Mouse (Mus musculus) layer of hippocampus, postnatal 10 days (tissue): ENCODE results near the gene Pld6. TPM values are rescaled to one million over a fixed set of nuclear protein-coding genes. Genes with fewer than 3 reads are reported as not detected.
A peak's percentile ranks its signal among the peaks of the same experiment; 100 is the strongest.

Experiments used
- DNase-seq, 2 experiments: peaks; one replicate each; pipeline ENCODE4 v3.0.0; 2021; ENCODE audit warnings: low spot score in 2 of 2
- long read RNA-seq: library from polyadenylated mRNA; stranded (forward); transcript quantifications from one replicate; pipeline ENCODE4 v2.0.0, GENCODE M21; 2023
- total RNA-seq, 2 experiments: library from RNA; stranded (reverse); gene quantifications; 2 replicates each; pipeline ENCODE4 v1.2.3; 2021

Gene Pld6
- total RNA-seq = under 1 TPM; 0.66 to 0.96 TPM
- long read RNA-seq = 0 reads

DNA sequence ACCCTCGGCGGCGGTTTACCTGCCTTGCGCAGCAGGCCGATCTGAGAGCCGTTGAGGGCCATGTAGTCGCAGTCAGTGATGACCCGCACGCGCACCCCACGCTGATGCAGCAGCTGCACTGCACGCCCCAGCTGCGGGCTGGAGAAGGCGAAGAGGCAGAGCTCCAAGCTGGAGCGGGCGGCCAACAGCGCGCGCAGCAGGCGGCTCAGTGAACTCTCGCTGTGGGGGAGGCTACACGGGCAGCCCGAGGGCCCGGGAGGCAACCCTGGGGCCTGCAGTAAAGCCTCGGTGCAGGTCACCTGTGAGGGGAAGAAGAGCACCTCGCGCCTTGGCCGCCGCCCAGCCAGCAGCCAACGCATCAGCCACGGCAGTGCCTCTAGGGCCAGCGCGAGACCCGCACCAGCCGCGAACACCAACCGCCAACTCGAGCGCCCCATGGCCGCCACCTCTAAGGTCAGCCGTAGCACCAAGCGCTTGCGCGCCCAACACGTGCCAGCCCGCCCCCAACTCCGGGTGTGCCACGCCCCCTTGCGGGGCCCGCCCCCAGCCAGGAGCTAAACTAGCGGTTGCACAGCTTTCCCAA is at the start of gene Pld6:
Pld6 (minus strand) TSS at position 447 of the 583 bp plus-strand sequence.
- DNase-seq = peak; percentile 33 to 52

DNA sequence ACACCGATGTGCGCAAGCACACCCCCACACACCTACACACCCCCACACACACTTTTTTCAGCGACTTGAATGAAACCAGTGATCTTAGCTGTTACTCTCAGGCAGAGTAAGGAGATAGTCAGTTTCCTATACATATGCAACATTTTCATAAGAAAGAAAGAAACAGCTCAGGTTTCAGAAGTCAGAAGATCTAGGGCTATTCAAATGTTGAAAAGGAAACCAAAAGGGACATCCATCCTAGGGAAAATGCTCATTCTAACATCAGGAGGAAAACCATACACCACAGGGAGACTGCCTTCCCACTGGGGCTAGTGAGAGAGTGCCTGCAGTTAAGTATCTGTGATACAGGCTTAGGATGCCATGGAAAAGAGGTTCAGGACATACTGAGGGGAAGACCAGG is 34.2 kb upstream of the Pld6 start:
- no peak for DNase-seq

DNA sequence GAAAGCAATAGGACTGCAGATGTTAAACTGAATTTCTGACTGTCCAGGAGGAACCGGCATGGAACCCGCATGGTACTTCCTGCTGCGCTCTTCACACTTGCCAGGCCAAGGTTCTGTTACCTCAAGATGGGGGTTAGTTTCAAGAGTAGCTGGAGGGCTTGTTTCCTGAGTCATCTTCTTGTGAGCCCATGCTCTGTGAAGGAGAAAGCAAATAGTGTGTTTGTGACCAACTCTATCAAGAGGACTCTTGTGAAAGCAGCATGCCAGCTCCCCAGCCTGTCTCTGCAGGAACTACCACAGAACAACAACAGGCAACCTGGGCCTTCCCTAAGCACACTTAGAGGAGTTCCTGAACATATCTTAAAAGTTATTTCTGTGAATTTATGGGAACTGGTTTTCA is 30.5 kb upstream of the Pld6 start:
- DNase-seq = no peak

DNA sequence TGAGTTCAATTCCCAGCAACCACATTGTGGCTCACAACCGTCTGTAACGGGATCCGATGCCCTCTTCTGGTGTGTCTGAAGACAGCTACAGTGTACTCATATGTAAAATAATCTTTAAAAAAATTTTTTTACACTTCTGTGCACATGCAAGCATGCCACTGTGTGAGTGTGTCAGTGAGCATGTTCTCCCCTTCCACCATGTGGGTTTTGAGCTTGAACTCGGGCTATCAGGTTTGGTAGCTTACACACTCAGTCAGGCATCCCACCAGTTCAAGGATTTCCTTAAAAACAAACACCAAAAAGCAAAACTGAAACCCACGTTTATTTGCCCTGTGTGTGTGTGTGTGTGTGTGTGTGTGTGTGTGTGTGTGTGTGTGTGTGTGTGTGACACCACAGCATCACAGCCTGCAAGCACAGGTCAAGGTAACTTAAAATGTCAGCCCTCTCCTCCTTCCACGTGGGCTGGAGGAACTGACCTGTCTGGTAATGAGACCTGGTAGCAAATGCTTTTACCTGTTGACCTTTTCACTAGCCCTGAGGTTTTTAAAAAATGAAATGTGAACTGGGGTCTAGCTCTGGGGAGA is 28.1 kb upstream of the Pld6 start:
- no peak for DNase-seq

DNA sequence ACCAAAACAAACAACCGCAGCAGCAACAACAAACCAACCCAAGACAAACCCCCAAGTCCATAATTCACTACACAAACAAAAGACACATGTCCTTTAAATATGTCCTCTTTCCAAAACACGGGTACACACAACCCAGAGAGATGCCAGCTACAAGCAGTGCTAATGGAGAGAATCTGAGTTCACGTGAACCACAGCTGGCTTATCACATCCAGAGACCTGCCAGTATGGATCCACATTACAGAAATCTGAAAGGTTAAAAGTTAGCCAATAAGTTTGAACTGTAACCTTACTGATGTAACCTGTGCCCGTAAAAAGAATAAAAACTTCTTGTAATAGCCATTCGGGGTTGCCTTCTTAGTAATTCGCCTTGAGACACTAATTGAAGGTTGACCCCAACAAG is 27.5 kb upstream of the Pld6 start:
- no peak for DNase-seq

DNA sequence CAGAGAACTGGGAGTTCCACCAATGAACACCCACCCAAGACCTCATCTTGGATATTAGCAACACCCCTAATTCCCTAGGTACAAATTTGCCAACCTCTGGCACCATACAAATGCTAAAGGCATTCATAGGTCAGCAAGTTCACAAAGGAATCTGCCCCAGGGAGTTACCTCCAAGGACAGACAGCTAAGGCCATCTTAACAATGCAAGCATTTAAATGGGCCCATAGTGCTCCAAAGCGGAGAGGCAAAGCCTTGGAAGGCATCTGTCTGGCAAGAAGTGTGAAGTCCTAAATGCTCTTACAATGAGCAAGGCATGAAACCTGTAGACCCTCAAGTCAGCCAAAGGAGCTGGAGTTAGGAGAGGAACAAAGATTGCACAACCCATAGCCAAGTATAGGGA is 26.9 kb upstream of the Pld6 start:
- no peak for DNase-seq

DNA sequence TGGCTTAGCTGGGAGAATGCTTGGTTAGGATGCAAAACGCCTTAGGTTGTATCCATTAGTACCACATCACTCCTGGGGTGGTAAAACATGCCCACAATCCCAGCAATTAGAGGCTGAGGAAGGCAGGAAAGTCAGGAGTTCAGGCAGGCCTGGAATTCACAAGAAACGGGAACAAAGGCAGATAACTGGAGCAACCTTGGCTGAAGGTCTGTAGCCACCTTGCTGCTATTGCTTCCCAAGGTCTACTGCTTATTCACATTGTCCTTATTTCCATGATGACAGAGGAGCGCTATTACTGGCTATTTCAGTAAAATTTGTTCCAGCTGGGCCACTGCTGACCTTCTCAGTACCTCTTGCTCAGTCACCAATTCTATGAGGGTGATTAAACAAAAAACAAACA is 25.8 kb upstream of the Pld6 start:
- DNase-seq = no peak

DNA sequence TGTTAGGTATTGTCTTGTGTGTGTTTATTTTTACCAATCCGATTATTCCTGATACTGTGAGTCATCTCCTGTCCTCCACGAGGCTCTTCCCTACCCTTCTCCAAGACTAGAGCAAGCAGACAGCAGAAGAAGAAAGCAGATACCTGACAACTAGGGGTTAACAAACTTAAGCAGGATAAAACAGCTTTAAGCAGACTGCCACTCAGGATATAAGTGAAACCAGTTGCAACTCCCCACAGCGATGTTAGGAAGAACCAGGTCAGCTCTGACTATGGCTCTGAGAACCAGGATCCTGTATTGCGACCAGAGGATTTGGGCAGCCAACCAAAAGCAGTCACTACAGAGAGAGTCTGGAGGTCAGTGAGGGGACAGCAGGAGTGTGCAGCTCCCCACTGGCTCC is 23.8 kb upstream of the Pld6 start:
- no peak for DNase-seq

DNA sequence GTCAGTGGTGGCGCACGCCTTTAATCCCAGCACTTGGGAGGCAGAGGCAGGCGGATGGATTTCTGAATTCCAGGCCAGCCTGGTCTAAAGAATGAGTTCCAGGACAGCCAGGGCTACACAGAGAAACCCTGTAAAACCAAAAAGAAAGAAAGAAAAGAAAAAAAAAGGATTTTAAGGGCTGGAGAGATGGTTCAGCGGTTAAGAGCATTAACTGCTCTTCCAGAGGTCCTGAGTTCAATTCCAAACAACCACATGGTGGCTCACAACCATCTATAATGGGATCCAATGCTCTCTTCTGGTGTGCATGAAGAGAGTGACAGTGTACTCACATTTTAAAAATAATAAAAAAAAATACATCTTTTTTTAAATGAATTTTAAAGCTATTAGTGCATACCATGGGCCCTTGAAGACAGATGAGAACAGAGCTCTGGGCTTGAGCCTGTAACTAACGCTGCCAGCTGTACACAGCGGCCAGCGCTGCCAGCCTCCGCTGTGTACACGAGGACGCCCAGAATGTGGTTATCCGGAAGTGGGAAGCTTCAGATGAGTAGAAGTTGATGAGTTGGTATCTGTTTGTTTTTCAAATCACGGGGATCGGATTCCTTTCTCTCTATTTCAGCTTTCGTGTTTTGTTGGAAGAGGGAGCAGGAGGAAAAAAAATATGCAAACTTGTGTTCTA is 23.2 kb upstream of the Pld6 start:
- DNase-seq = no peak

DNA sequence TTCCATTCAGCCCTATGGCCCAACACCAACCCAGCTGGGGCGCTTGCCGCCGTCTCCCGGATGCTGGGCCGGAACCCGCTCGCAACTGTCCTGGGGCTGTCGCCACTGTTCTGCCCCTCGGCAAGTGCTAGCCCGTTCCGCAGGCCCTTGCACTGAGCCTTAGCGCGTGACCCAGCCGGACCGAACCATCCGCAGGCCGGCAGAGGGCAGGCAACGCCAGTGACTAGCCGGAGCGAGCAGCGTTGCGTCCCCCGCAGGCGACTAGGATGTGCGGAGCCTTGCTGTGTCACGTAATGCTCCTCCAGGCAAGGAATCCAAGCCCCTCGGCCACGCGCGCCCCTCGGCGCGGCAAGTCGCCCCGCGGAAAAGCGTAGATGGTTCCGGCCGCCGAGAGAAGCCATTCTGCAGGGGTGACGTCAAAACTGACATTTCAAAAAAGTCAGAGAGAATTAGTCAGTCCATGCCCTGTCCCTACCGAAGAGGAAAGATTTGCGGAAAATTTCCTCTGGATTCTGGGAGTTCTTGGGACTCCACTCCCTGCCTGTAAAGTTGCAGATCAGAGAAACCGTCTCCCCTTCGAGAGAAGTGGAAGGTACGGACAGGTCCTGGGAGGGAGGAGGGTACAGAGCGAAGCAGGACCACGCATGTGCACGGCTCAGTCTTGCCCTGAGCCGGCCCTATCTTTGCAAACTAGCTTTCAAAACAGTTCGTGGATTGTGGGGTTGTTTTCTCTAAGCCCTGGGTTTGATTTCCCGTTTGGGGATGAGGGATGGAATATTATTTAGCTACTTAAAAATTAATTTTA is 22.4 kb upstream of the Pld6 start, which contains the start of gene Flcn:
Flcn (minus strand) TSS at position 347 of the 805 bp plus-strand sequence.
- DNase-seq = peak; percentile 84 to 85

DNA sequence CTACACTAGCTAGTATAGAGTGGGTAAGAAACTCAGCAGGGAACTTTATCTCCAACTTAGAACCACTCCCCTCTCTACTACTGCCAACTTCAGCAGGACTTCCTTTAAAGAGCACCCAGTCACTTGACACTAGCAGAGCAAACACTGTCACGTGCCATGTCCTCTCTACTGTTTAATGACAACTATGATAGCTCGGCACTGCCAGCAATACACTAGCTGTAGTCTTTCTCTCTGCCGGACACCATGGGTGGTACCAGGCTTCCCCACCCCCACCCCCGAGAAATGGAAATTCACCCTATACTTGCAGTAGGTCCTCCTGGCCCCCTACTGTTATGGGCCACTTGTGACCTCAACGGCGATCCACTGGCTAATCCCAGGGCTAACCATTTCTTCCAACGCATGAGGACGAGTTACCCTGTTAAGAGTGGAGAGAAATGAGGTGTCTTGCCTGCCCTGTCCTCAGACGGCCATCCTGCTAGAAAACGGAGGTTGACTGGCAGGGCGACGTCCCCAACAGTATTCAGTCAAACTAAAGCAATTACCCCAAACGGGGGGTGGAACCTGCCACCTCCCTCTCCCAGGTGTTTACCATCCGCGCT is 21.7 kb upstream of the Pld6 start:
- DNase-seq = no peak

DNA sequence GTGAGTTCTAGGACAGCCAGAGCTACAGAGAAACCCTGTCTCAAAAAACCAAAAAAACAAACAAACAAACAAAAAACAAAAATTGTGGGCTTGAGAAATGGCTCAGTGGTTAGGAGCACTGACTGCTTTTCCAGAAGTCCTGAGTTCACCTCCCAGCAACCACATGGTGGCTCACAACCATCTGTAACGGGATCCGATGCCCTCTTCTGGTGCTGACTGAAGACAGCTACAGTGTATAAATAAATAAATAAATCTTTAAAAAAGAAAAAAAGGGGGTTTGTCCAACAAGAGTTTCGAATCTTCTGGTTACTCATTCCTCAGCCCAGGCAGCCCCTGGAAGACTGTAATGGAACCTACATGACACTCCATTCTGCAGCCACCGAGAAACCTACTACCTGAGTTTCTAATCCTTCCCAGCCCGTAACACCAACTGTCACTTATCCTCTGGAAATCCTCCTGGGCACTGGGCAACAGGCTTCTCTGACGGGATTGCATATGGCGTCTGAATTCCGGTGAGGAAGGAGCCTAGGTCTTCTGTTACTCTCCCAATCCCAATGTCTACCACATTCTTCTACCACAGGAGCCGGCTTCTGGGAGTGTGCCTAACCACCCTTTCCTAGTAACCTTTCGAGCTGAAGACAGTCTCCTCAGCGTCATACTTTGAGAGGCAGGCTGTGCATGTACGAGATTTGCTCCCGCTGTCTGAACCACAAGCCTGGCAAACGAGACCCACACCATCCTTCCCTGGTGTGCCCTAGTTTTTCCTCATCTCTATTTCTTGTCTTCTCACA is 20.9 kb upstream of the Pld6 start:
- no peak for DNase-seq

DNA sequence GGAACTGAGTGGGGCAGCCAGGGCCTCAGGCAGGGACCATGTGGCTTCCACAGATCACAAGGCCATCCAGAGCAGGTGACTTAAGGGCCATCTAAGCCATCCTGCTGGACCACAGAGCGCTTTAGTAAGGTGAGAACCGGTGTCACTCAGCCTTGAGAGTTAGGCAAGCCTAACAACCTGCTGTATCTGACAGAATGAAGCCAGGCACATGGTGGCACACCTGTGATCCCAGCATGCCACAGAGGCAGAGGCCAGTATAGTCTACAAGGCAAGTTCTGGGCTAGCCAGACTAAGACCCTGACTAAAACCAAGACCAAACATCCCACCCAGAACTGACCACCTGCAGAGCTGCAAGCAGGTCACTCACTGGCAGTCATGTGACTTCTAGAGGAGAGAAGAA is 18.2 kb upstream of the Pld6 start:
- no peak for DNase-seq

DNA sequence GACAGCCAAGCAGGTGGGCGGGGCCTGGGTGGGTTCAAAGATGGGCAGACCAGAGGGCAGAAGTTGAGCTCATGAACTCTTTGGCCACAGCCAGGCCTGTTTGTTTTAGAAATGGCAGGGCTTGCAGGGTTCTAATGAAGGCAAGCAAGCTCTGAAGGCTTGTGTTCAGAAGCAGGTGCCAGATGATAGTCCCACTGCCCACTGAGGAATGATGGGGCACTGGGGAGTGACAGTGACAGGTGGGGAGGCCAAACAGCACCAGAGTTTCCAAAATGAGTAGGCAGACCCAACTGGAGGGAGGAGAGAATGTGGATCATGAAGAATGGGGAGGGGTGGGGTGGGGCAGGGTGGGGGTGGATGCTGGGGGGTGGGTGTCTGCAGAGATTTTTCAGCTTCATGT is 17.8 kb upstream of the Pld6 start:
- no peak for DNase-seq

DNA sequence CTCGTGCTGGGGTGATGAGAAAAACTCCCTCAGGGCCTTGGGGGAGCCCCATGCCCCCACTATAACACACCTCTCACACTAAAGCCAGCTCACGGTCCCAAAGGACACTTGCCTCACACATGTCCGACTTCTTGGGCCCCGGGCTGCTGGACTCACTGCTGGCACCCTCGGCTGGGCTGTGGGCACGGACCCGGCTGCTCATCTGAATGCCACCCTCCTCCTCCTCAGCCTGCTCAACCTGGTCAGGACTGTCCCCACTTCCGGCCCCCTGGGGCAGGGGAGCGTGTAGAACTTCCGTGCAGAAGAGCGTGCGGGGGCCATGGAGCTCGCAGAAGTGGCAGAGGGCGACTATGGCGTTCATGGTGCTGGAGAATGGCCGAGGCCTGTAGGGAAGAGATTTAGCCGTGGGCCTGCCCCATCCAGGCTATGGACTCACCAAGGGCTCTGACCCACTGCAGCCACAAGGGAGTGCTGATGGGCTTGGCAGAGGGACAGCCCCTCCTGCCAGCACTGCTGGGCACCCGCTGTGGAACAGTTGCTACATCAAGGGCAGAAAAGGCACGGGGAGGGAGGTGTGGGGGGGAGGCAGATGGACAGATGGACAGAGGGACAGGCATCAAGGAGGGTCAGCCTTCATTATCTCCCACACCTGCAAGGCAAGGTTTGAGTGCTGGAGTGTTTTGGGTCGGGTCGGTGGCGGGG is 17.1 kb upstream of the Pld6 start:
- no peak for DNase-seq

DNA sequence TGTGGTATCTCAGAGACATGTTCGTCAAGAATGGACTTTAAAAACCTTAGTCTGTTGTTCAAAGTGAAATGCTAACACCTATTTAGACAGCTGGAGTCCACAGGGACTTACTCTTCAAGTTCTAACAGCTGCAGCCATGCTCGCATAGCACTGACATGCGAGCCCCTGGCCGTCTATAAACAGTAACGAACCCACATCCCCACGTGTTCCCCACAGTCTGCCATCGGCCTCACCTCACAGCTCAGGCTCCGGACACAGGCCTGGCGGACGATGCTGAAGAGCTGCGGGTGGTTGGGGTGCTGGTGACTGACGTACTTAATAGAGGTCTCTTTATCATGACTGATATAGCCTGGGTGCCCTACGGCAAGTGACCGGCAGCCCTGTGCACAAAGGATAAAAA is 16.1 kb upstream of the Pld6 start:
- no peak for DNase-seq

DNA sequence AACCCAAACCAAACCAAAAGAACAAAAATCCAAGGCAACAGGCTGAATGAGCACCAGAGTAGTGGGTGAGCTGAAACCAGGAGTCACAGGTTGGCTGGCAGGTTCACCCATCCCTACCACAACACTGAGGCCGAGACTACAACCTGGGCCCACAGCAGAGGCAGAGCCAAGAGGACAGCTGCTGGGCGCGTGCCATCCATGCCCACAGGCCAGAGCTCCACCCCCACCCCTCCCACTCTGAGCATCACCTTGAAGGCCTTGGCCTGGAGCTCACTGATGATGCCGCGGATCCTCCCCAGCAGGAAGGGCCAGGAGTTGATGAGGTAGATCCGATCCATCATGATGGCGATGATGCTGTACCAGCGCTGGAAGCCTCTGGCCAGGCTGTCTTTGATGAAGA is 14.4 kb upstream of the Pld6 start:
- DNase-seq = no peak

DNA sequence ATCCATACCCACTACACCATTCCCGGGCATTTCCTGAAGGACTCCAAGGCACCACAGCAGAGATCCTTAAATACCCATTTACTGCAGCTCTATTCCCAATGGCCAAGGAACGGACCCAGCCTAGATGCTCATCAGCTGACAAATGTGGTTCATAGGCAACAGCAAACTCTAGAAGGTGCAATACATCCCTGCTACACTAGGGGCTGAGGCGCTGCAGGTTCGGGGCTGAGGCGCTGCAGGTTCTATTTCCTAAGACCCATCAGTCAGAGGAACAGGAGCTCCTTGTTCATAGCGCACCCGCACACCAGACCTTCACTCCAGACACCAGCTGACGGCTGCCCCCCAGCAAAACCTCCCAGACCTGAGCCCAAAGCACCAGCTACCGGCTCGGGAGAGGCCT is 13.0 kb upstream of the Pld6 start:
- no peak for DNase-seq

DNA sequence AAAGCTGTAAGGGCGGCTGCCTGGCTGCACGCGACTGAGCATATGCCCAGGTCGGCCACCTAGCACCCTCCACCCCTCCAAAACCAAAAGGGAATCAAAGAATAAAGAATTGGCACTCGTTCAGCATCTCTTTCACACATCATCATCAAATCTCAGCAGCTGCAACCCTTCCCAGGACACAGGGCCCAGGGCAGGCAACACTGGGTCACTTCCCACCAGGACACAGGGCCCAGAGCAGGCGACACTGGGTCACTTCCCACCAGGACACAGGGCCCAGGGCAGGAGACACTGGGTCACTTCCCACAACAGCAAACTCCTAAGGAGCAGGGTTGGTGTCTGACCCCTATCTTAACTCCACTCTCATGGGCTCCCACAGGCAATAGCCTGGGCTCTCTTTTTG is 5.9 kb upstream of the Pld6 start:
- DNase-seq = no peak

DNA sequence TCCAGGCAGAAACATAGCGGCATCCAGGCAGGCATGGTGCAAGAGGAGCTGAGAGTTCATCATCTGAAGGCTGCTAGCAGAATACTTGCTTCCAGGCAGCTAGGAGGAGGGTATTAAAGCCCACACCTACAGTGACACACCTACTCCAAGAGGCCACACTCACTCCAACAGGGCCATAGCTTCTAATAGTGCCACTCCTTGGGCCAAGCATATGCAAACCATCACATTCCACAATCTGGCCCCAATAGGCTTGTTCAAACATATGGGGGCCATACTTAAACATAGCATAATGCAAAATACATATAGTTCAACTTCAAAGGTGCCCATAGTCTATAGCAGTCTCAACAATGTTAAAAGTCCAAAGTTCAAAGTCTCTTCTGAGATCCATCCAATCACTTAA is 1.9 kb upstream of the Pld6 start:
- no peak for DNase-seq
